Mouse (Mus musculus): ENCODE results near the gene Lrrc8e.

Gene Lrrc8e

GRCm38 (mm10) chr8:4258233-4258632 lies 31.6 kb downstream of the Lrrc8e start:
- peak; percentile 80 for DNase-seq

- DNase-seq = peak; percentile 62
These were observed 32.1 kb downstream of the Lrrc8e start for GRCm38 (mm10) chr8:4258678-4259077.

GRCm38 (mm10) chr8:4259125-4259804 lies 32.6 kb downstream of the Lrrc8e start, which contains the start of gene Ctxn1:
Ctxn1 (minus strand) TSS chr8:4259274.
- peak; percentile 94 for DNase-seq

GRCm38 (mm10) chr8:4259805-4260170 lies 33.2 kb downstream of the Lrrc8e start:
- DNase-seq = no peak

- DNase-seq = no peak
These were observed 36.6 kb downstream of the Lrrc8e start for GRCm38 (mm10) chr8:4263105-4263791.

GRCm38 (mm10) chr8:4265160-4265914 lies 38.7 kb downstream of the Lrrc8e start:
- no peak for DNase-seq

GRCm38 (mm10) chr8:4267627-4268026 lies 41.0 kb downstream of the Lrrc8e start:
- DNase-seq = no peak

- no peak for DNase-seq
These were observed 43.0 kb downstream of the Lrrc8e start for GRCm38 (mm10) chr8:4269609-4270008.

GRCm38 (mm10) chr8:4275275-4276110 lies 48.9 kb downstream of the Lrrc8e start, which contains the start of gene Timm44:
Timm44 (minus strand) TSS chr8:4275913.
- peak; percentile 96 for DNase-seq

- DNase-seq = no peak
These were observed 49.5 kb downstream of the Lrrc8e start for GRCm38 (mm10) chr8:4276111-4276465.

Data from right cerebral cortex, postnatal 25 days (tissue).